Mouse (Mus musculus) lung, embryonic 14.5 days (tissue): ENCODE data around the gene Trim50. TPM values are rescaled to one million over a fixed set of nuclear protein-coding genes. Genes with fewer than 3 reads are reported as not detected.

Source experiments
- ATAC-seq: fragments of 200-750 bp; cut with Nextera tagmentation; 2 replicates; pipeline ENCODE4 v1.8.0; 2017; ENCODE audit warnings: mild to moderate bottlenecking, moderate TSS enrichment, moderate library complexity; ENCODE audit not compliant: insufficient read depth
- DNase-seq: peaks from one replicate; pipeline ENCODE4 v3.0.0-alpha.2; 2015
- H3K27ac ChIP-seq: fragments of 300-500 bp; sonication (generic); 2 replicates; pipeline ENCODE4 v1.5.1; 2014; ENCODE audit warnings: low read depth, mild to moderate bottlenecking, moderate library complexity
- H3K27me3 ChIP-seq: fragments of 300-500 bp; sonication (generic); 2 replicates; pipeline ENCODE4 v1.6.1; 2014; ENCODE audit warnings: low read length, control low read depth; ENCODE audit not compliant: insufficient read depth
- H3K36me3 ChIP-seq: fragments of 300-500 bp; sonication (generic); 2 replicates; pipeline ENCODE4 v1.6.1; 2014; ENCODE audit warnings: control low read depth; ENCODE audit not compliant: insufficient read depth
- H3K4me1 ChIP-seq: fragments of 300-500 bp; sonication (generic); 2 replicates; pipeline ENCODE4 v1.6.1; 2014; ENCODE audit warnings: antibody characterized with exemption, control low read depth; ENCODE audit not compliant: insufficient read depth
- H3K4me2 ChIP-seq: fragments of 300-500 bp; sonication (generic); 2 replicates; pipeline ENCODE4 v1.6.1; 2014; ENCODE audit warnings: mild to moderate bottlenecking
- H3K4me3 ChIP-seq: fragments of 300-500 bp; sonication (generic); 2 replicates; pipeline ENCODE4 v1.5.1; 2014; ENCODE audit warnings: low read depth, low read length
- H3K9ac ChIP-seq: fragments of 300-500 bp; sonication (generic); 2 replicates; pipeline ENCODE4 v1.6.1; 2014
- H3K9me3 ChIP-seq: fragments of 300-500 bp; sonication (generic); 2 replicates; pipeline ENCODE4 v1.6.1; 2016; ENCODE audit warnings: low read depth, low read length, control low read depth
- CTCF ChIP-seq: IDR thresholded peaks from 2 replicates; pipeline ENCODE4 v1.5.1; 2016; ENCODE audit warnings: antibody characterized with exemption, low read depth
- WGBS: fragments of 180-500 bp; shearing (Covaris S2); extraction: QIAGEN DNeasy Blood & Tissue Kit; methylation state at CpG from one replicate; pipeline ENCODE4 v1.1.7; 2014; 5-methylcytosine and 5-hydroxymethylcytosine counted together
- polyA plus RNA-seq: library from polyadenylated mRNA; unstranded; fragments of >200 nt; fragmentation: Nextera tagmentation; extraction: Ambion mirVana; gene quantifications from 2 replicates; pipeline ENCODE4 v1.2.1, GENCODE M21; 2014

Trim50 gene
- polyA plus RNA-seq, 1 experiment from 2014 or later, result not detected

DNA sequence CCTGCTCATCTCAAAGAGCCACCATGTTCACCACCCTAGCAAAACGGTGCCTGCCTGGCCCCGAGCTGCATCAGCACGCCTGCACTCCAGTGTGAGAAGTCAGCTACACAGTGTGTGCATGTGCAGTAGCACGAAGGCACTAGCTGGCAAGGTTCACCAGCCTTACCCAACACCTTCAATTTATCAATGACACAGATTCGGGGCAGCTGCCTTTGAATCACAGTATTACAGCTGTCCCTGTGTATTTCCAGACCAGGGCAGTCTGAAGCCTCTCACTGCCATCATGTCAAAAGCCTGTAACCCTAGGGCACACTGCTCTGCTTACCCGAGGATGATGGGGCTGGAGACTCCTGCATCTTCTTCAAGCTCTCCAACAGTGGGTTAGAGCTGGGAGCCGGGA lies 29.7 kb downstream of the Trim50 start:
- Histone ChIP-seq H3K4me3 (no peak overlapping the region), H3K27ac (no peak overlapping the region), H3K9me3 (no peaks in the 10 kb centered on the region), H3K9ac (no peak overlapping the region), H3K4me2 (no peak overlapping the region), H3K36me3 (peaks cover 97% of the 10 kb centered on the region), H3K27me3 (no peaks in the 10 kb centered on the region), H3K4me1 (no peaks in the 10 kb centered on the region)
- no peak for TF ChIP-seq CTCF
- DNase-seq (no peak), ATAC-seq (no peak; the same call in 1 of the 2 replicates)
- WGBS, result 85% methylated on average over 7 of the region's 7 CpGs

DNA sequence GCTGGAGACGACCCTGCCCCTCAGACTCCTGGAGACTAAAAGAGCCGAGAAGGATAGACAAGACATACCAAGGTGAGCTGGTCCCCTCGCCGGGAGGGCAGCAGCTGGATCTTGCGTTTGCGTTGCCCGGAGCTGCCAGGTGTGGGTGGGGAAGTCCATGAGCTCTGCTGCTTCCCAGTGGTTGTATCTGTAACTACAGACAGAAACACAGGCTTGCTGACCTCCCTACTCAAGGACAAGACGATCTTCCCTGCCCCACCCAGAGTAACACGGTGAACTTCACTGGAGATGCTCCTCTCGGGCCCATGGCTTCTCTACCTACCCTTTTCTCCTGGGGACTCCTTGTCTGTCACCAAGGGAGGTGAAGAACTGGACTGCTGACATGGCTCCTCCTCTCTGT lies 30.7 kb downstream of the Trim50 start:
- H3K36me3 ChIP-seq, result peaks cover 97% of the 10 kb centered on the region
- ATAC-seq (no peak), DNase-seq (no peak)
- WGBS, result 76% methylated on average over 10 of the region's 10 CpGs
- H3K4me2 ChIP-seq, result no peak overlapping the region
- TF ChIP-seq CTCF, result no peak
- H3K4me3 ChIP-seq, result no peak overlapping the region
- H3K27ac ChIP-seq, result no peak overlapping the region
- H3K9me3 ChIP-seq, result no peaks in the 10 kb centered on the region
- no peaks in the 10 kb centered on the region for H3K27me3 ChIP-seq
- H3K9ac ChIP-seq, result no peak overlapping the region
- H3K4me1 ChIP-seq, result no peaks in the 10 kb centered on the region

GRCm38 (mm10) chr5:135394004-135394823 lies 41.1 kb downstream of the Trim50 start, which contains the start of gene Pom121:
Pom121 (minus strand) TSS chr5:135394546.
- Histone ChIP-seq H3K9me3 (no peaks in the 10 kb centered on the region), H3K36me3 (peaks cover 31% of the 10 kb centered on the region), H3K4me3 (peak within 1 kb of the TSS; percentile 97), H3K4me1 (no peaks in the 10 kb centered on the region), H3K27me3 (no peaks in the 10 kb centered on the region), H3K9ac (peak within 1 kb of the TSS; percentile 96), H3K27ac (peak within 1 kb of the TSS; percentile 91), H3K4me2 (peak within 1 kb of the TSS; percentile 64)
- no peak for TF ChIP-seq CTCF
- peak; percentile 93 for ATAC-seq
- WGBS, result under 1% methylated on average over 108 of the region's 110 CpGs
- peak; percentile 96 for DNase-seq

DNA sequence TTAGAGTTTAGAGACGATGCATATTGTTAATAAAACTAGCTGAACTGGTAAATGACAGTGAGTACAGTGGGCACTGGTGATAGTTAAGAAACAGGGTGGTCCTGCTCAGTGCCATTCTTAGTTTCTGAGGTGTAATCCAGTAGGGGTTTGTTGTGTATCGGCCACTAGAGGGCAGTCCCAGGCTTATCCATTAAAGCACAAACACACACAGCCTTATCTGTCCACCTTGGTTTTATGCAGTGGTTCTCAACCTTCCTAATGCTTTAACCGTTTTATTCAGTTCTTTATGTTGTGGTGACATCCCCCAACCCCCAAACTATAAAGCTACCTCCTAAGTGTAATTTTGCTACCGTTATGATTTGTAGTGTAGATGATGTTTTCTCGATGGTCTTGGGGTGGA lies 42.7 kb downstream of the Trim50 start:
- peak; percentile 69 for TF ChIP-seq CTCF
- no peak overlapping the region for H3K9ac ChIP-seq
- 46% methylated on average over 5 of the region's 5 CpGs for WGBS
- H3K4me1 ChIP-seq, result no peaks in the 10 kb centered on the region
- H3K9me3 ChIP-seq, result no peaks in the 10 kb centered on the region
- peaks cover 15% of the 10 kb centered on the region for H3K36me3 ChIP-seq
- H3K27ac ChIP-seq, result no peak overlapping the region
- H3K27me3 ChIP-seq, result no peaks in the 10 kb centered on the region
- no peak overlapping the region for H3K4me2 ChIP-seq
- ATAC-seq (no peak), DNase-seq (peak; percentile 73)
- H3K4me3 ChIP-seq, result no peak overlapping the region

- Histone ChIP-seq H3K4me3 (no peak overlapping the region), H3K4me2 (no peak overlapping the region), H3K27ac (no peak overlapping the region), H3K4me1 (no peaks in the 10 kb centered on the region), H3K27me3 (no peaks in the 10 kb centered on the region), H3K9ac (no peak overlapping the region), H3K36me3 (no peaks in the 10 kb centered on the region), H3K9me3 (no peaks in the 10 kb centered on the region)
- DNase-seq, result no peak
- no peak for TF ChIP-seq CTCF
- 49% methylated on average over 6 of the region's 6 CpGs for WGBS
- no peak for ATAC-seq
Measured at GRCm38 (mm10) chr5:135399382-135399781, 46.3 kb downstream of the Trim50 start.

DNA sequence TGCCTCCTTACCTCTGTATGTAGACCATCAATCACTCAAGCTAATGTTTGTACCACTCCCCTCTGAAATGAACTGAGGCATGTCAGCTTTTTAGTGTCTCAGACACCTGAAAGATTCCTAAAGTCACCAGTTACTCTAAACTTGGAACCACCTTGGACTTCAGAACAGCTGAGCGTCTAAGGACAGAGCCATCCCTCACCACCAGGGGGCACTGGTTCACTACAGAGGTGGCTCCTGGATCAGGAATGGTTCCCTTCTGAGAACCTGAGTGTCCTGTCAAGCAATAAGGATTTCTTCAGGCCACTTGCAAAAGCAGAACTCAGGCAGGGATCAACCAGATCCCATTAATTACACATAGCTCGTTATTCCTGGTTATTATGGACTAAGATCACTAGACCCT lies 47.1 kb downstream of the Trim50 start:
- Histone ChIP-seq H3K4me3 (no peak overlapping the region), H3K27ac (no peak overlapping the region), H3K27me3 (no peaks in the 10 kb centered on the region), H3K9me3 (no peaks in the 10 kb centered on the region), H3K36me3 (no peaks in the 10 kb centered on the region), H3K4me2 (no peak overlapping the region), H3K4me1 (no peaks in the 10 kb centered on the region), H3K9ac (no peak overlapping the region)
- peak; percentile 96 for TF ChIP-seq CTCF
- ATAC-seq (peak; percentile 65), DNase-seq (peak; percentile 91)
- 5% methylated on average over 2 of the region's 2 CpGs for WGBS

DNA sequence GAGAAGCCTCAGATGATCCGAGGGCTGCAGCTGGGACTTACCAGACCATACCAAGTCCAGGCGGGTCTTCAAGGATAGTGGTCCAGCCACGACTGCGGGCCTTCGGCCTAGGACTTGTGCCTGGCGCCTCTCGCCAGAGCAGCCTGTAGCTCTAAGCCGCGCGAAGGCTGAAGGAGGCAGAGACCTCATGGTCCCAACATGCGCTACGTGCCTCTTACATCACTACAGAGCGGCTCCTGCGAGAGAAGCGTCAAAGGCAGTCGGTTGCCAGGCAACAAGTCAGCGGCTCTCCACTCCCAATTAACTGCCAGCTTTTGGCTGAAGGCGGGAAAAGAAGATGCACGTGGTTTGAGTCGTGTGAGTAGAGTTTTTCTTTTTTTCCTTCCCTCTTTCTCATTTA lies 51.5 kb downstream of the Trim50 start:
- DNase-seq (peak; percentile 67), ATAC-seq (peak; percentile 81)
- Histone ChIP-seq H3K4me2 (no peak overlapping the region), H3K9ac (no peak overlapping the region), H3K9me3 (no peaks in the 10 kb centered on the region), H3K27ac (no peak overlapping the region), H3K27me3 (no peaks in the 10 kb centered on the region), H3K4me3 (no peak overlapping the region), H3K4me1 (no peaks in the 10 kb centered on the region), H3K36me3 (peaks cover 6% of the 10 kb centered on the region; the same call in 1 of the 2 replicates)
- TF ChIP-seq CTCF, result no peak
- WGBS, result 31% methylated on average over 20 of the region's 20 CpGs
